Mouse (Mus musculus) liver, embryonic 11.5 days (tissue): Measurements from ENCODE around the gene Hnrnpr. TPM values are rescaled to one million over a fixed set of nuclear protein-coding genes. Genes with fewer than 3 reads are reported as not detected.

ENCODE experiments used
- ATAC-seq: fragments of 200-750 bp; cut with Nextera tagmentation; replicated peaks from 2 replicates; pipeline ENCODE4 v1.8.0; 2017; ENCODE audit warnings: moderate number of reproducible peaks, mild to moderate bottlenecking, moderate TSS enrichment, moderate library complexity; ENCODE audit not compliant: low FRiP score
- DNase-seq: peaks from one replicate; pipeline ENCODE4 v3.0.0-alpha.2; 2017; ENCODE audit warnings: low spot score
- H3K27ac ChIP-seq: fragments of 300-500 bp; sonication (generic); 2 replicates; pipeline ENCODE4 v1.5.1; 2014; ENCODE audit warnings: mild to moderate bottlenecking, low read depth, low read length, control low read depth
- H3K27me3 ChIP-seq: fragments of 300-500 bp; sonication (generic); replicated peaks from 2 replicates; pipeline ENCODE4 v1.6.1; 2014; ENCODE audit warnings: low read length, mixed read lengths; ENCODE audit not compliant: control insufficient read depth, insufficient read depth
- H3K36me3 ChIP-seq: fragments of 300-500 bp; sonication (generic); 2 replicates; pipeline ENCODE4 v1.6.1; 2014; ENCODE audit warnings: mild to moderate bottlenecking, low read length, moderate library complexity, mixed read lengths; ENCODE audit not compliant: control insufficient read depth, insufficient read depth
- H3K4me1 ChIP-seq: fragments of 300-500 bp; sonication (generic); replicated peaks from 2 replicates; pipeline ENCODE4 v1.6.1; 2014; ENCODE audit warnings: low read length, mixed read lengths; ENCODE audit not compliant: control insufficient read depth, insufficient read depth
- H3K4me2 ChIP-seq: fragments of 300-500 bp; sonication (generic); 2 replicates; pipeline ENCODE4 v1.6.1; 2014; ENCODE audit warnings: mild to moderate bottlenecking, control low read depth, moderate library complexity
- H3K4me3 ChIP-seq: fragments of 300-500 bp; sonication (generic); 2 replicates; pipeline ENCODE4 v1.5.1; 2014; ENCODE audit warnings: low read depth, low read length, control low read depth
- H3K9ac ChIP-seq: fragments of 300-500 bp; sonication (generic); 2 replicates; pipeline ENCODE4 v1.6.1; 2014; ENCODE audit warnings: low read depth, low read length, control low read depth
- H3K9me3 ChIP-seq: fragments of 300-500 bp; sonication (generic); 2 replicates; pipeline ENCODE4 v1.6.1; 2016; ENCODE audit warnings: low read length, inconsistent platforms, mixed read lengths; ENCODE audit not compliant: control insufficient read depth
- WGBS: fragments of 180-500 bp; shearing (Covaris S2); extraction: QIAGEN DNeasy Blood & Tissue Kit; methylation state at CpG from one replicate; pipeline ENCODE4 v1.1.7; 2014; 5-methylcytosine and 5-hydroxymethylcytosine counted together
- polyA plus RNA-seq: library from polyadenylated mRNA; unstranded; fragments of >200 nt; fragmentation: Nextera tagmentation; extraction: Ambion mirVana; gene quantifications from 2 replicates; pipeline ENCODE4 v1.2.1, GENCODE M21; 2014

Hnrnpr gene
- polyA plus RNA-seq, 1 experiment from 2014 or later, result 101 TPM

DNA sequence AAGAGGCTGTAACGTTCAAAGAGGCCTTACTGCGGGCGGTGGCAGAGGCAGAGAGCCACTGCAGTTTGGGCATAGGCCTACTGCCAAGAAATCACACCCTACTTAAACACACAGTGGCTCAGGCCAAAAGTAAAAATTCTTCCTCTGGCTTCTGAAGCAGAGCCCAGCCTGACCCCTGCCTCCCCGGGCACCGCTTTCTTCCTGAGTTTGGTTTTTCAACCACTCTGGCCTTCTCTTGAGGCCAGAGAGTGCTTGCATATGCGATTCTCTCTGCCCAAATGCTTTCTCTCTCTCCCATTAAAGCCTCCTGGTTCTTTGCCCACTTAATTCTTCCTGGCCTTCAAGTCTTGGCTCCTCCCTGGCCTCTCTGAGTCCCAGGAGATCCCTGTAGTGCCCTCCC lies 73.1 kb downstream of the Hnrnpr start:
- no peak overlapping the region for H3K27ac ChIP-seq
- 76% methylated on average over 6 of the region's 6 CpGs for WGBS
- no peak overlapping the region for H3K4me2 ChIP-seq
- H3K4me1 ChIP-seq, result no peaks in the 10 kb centered on the region
- H3K9me3 ChIP-seq, result no peaks in the 10 kb centered on the region
- no peaks in the 10 kb centered on the region for H3K36me3 ChIP-seq
- ATAC-seq, result no peak
- H3K27me3 ChIP-seq, result no peaks in the 10 kb centered on the region
- H3K9ac ChIP-seq, result no peak overlapping the region
- DNase-seq, result no peak
- no peak overlapping the region for H3K4me3 ChIP-seq

DNA sequence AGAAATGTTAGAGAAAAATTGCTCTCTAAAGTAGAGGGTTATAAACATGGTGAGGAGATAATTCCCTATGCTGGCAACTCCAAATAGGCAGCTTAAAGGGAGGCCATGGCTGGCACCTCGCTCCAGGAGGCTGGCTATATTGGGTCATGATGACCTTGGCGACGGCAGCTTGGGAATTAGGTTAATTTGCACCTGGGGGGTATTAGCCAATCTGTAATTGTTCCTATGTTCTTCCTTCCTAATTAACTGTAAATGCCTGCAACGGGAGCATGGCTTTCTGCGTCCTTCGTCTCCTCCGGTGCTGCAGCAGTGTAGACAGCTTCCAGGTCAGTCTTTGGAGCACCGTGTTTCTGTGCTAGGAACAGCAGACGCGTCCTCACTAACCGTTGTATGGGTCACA lies 76.5 kb downstream of the Hnrnpr start:
- Histone ChIP-seq H3K9ac (no peak overlapping the region), H3K36me3 (no peaks in the 10 kb centered on the region), H3K27ac (no peak overlapping the region), H3K4me1 (no peaks in the 10 kb centered on the region), H3K9me3 (no peaks in the 10 kb centered on the region), H3K27me3 (0 out of 2 replicates have a peak, but pooled peaks cover 4% of the 10 kb centered on the region), H3K4me2 (no peak overlapping the region), H3K4me3 (no peak overlapping the region)
- ATAC-seq, result no peak
- DNase-seq, result no peak
- WGBS, result 45% methylated on average over 11 of the region's 11 CpGs

DNA sequence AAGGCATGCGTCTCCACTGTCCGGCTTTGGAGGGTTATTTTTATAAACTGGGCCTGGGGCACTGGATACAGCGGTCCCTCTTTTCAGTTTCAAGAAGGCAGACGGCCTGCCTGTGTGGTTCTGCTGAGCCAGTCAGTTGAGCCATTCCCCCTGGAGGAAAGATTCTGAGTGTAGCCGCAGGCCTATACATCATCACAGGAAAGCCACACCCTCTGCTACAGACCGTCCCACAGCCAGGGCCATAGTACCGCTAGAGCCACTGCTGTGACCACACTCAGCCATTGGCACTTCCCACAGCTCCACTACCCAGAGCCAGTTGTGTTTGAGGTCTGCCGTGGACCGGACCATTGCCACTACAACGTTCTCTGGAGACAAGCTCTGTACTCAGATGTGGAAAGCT lies 91.1 kb downstream of the Hnrnpr start:
- H3K36me3 ChIP-seq, result no peaks in the 10 kb centered on the region
- H3K4me1 ChIP-seq, result no peaks in the 10 kb centered on the region
- ATAC-seq, result no peak
- no peak for DNase-seq
- H3K27ac ChIP-seq, result no peak overlapping the region
- H3K4me2 ChIP-seq, result no peak overlapping the region
- H3K4me3 ChIP-seq, result no peak overlapping the region
- H3K9ac ChIP-seq, result no peak overlapping the region
- H3K27me3 ChIP-seq, result no peaks in the 10 kb centered on the region
- no peaks in the 10 kb centered on the region for H3K9me3 ChIP-seq
- WGBS, result 79% methylated on average over 10 of the region's 10 CpGs

DNA sequence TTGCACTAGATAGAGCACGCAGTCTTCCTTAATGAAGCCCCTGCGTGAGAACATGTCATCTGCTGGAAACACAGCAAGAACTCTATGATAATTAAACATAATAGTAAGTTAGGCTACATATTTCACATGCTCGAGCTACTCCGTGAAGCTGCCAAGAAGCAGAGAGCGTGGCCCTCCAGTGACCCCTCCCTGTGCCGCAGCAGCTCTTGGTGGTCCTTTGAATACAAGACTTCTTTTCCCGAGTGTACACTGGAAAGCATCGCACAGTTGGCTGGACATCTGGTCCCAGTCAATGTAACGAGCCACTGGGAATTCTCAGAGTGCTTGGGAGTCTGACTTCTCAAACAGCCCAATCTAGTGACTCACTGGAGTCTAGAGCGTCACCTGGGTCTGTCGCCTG lies 97.1 kb downstream of the Hnrnpr start:
- Histone ChIP-seq H3K9me3 (no peaks in the 10 kb centered on the region), H3K27me3 (no peaks in the 10 kb centered on the region), H3K9ac (no peak overlapping the region), H3K27ac (no peak overlapping the region), H3K4me3 (no peak overlapping the region), H3K36me3 (no peaks in the 10 kb centered on the region), H3K4me1 (no peaks in the 10 kb centered on the region), H3K4me2 (no peak overlapping the region)
- no peak for DNase-seq
- 81% methylated on average over 11 of the region's 11 CpGs for WGBS
- no peak for ATAC-seq

Other genes with a start within 250 kb of the Hnrnpr start
- 191 and 200 TPM in 2 replicates for gene Id3, start 167.4 kb upstream of the Hnrnpr start, polyA plus RNA-seq
- gene E2f2, start 138.5 kb upstream of the Hnrnpr start, polyA plus RNA-seq, result 9.0 and 9.2 TPM in 2 replicates
- 1.8 and 2.9 TPM in 2 replicates for gene Asap3, start 104.6 kb upstream of the Hnrnpr start, polyA plus RNA-seq
- gene Tcea3, start 63.2 kb upstream of the Hnrnpr start, polyA plus RNA-seq, result 16.4 and 17.3 TPM in 2 replicates
- gene Zfp46, start 26.3 kb upstream of the Hnrnpr start, polyA plus RNA-seq, result 10.5 and 11.9 TPM in 2 replicates
- 0.06 TPM in 1 of 2 replicates, not detected in the other for gene Htr1d, start 112.6 kb downstream of the Hnrnpr start, polyA plus RNA-seq
- gene 6030445D17Rik, start 151.3 kb downstream of the Hnrnpr start, polyA plus RNA-seq, result not detected in 2 replicates
- 44.7 TPM in 2 replicates for gene Luzp1, start 158.8 kb downstream of the Hnrnpr start, polyA plus RNA-seq